Mouse (Mus musculus): ENCODE results near the gene Lcn2. TPM values are rescaled to one million over a fixed set of nuclear protein-coding genes. Genes with fewer than 3 reads are reported as not detected.

Gene Lcn2
- polyA plus RNA-seq, 1 experiment from 2014 or later: 1.2 TPM

GRCm38 (mm10) chr2:32408429-32409424, 20.7 kb upstream of the Lcn2 start:
- H3K27ac ChIP-seq: no peak overlapping the region
- H3K9ac ChIP-seq: no peak overlapping the region
- 68% methylated on average over 25 of the region's 25 CpGs for WGBS
- H3K4me2 ChIP-seq (replicated peaks): no peak overlapping the region
- H3K4me3 ChIP-seq: no peak overlapping the region
- H3K9me3 ChIP-seq (replicated peaks): no peaks in the 10 kb centered on the region
- no peaks in the 10 kb centered on the region for H3K27me3 ChIP-seq
- H3K4me1 ChIP-seq: no peaks in the 10 kb centered on the region
- no peak for ATAC-seq (ENCODE audit: low FRiP score)
- H3K36me3 ChIP-seq: 0 out of 2 replicates have a peak, but pooled peaks cover 2% of the 10 kb centered on the region

GRCm38 (mm10) chr2:32407144-32407824, 19.2 kb upstream of the Lcn2 start:
- Histone ChIP-seq H3K4me1 (no peaks in the 10 kb centered on the region), H3K4me3 (no peak overlapping the region), H3K9me3 (replicated peaks) (no peaks in the 10 kb centered on the region), H3K36me3 (peaks cover 6% of the 10 kb centered on the region), H3K27me3 (no peaks in the 10 kb centered on the region), H3K4me2 (replicated peaks) (no peak overlapping the region), H3K27ac (no peak overlapping the region), H3K9ac (no peak overlapping the region)
- 85% methylated on average over 7 of the region's 7 CpGs for WGBS
- ATAC-seq (ENCODE audit: low FRiP score): no peak

GRCm38 (mm10) chr2:32404663-32405062, 16.6 kb upstream of the Lcn2 start:
- no peak overlapping the region for H3K27ac ChIP-seq
- H3K9ac ChIP-seq: no peak overlapping the region
- 0 out of 2 replicates have a peak, but pooled peaks have one; percentile 30 for ATAC-seq (ENCODE audit: low FRiP score)
- H3K4me1 ChIP-seq: no peaks in the 10 kb centered on the region
- no peaks in the 10 kb centered on the region for H3K9me3 ChIP-seq (replicated peaks)
- H3K36me3 ChIP-seq: peaks cover 31% of the 10 kb centered on the region
- 18% methylated on average over 2 of the region's 2 CpGs for WGBS
- H3K27me3 ChIP-seq: no peaks in the 10 kb centered on the region
- no peak overlapping the region for H3K4me3 ChIP-seq
- H3K4me2 ChIP-seq (replicated peaks): no peak overlapping the region

- peak overlapping the region; percentile 89; the same call in 1 of the 2 replicates for H3K27ac ChIP-seq
- H3K27me3 ChIP-seq: no peaks in the 10 kb centered on the region
- WGBS: 2% methylated on average over 15 of the region's 15 CpGs
- H3K9ac ChIP-seq: peak overlapping the region; percentile 76
- H3K36me3 ChIP-seq: peaks cover 18% of the 10 kb centered on the region
- no peaks in the 10 kb centered on the region for H3K9me3 ChIP-seq (replicated peaks)
- no peak for ATAC-seq (ENCODE audit: low FRiP score)
- H3K4me3 ChIP-seq: peak overlapping the region; percentile 67
- peaks cover 16% of the 10 kb centered on the region for H3K4me1 ChIP-seq
- H3K4me2 ChIP-seq (replicated peaks): peak overlapping the region; percentile 83
These were observed 8.6 kb upstream of the Lcn2 start for GRCm38 (mm10) chr2:32396695-32397094.

- H3K4me3 ChIP-seq: peak overlapping the region; percentile 67
- H3K27me3 ChIP-seq: no peaks in the 10 kb centered on the region
- ATAC-seq (ENCODE audit: low FRiP score): peak; percentile 97
- H3K9ac ChIP-seq: peak overlapping the region; percentile 76
- H3K9me3 ChIP-seq (replicated peaks): no peaks in the 10 kb centered on the region
- under 1% methylated on average over 55 of the region's 59 CpGs for WGBS
- H3K36me3 ChIP-seq: peaks cover 12% of the 10 kb centered on the region
- H3K27ac ChIP-seq: peak overlapping the region; percentile 89
- H3K4me1 ChIP-seq: peaks cover 16% of the 10 kb centered on the region
- H3K4me2 ChIP-seq (replicated peaks): peak overlapping the region; percentile 83
These were observed 8.0 kb upstream of the Lcn2 start for GRCm38 (mm10) chr2:32395946-32396621.

GRCm38 (mm10) chr2:32395484-32395945, 7.5 kb upstream of the Lcn2 start, which contains the start of gene Ptges2:
Gene Ptges2 (plus strand): TSS chr2:32395896.
- peaks cover 7% of the 10 kb centered on the region; the same call in 1 of the 2 replicates for H3K36me3 ChIP-seq
- H3K9ac ChIP-seq: peak within 1 kb of the TSS; percentile 76
- peak within 1 kb of the TSS; percentile 89 for H3K27ac ChIP-seq
- H3K4me3 ChIP-seq: peak within 1 kb of the TSS; percentile 67
- peak within 1 kb of the TSS; percentile 83 for H3K4me2 ChIP-seq (replicated peaks)
- under 1% methylated on average over 31 of the region's 31 CpGs for WGBS
- H3K27me3 ChIP-seq: no peaks in the 10 kb centered on the region
- H3K4me1 ChIP-seq: peaks cover 16% of the 10 kb centered on the region
- peak; percentile 91 for ATAC-seq (ENCODE audit: low FRiP score)
- no peaks in the 10 kb centered on the region for H3K9me3 ChIP-seq (replicated peaks)

- Histone ChIP-seq H3K27me3 (no peaks in the 10 kb centered on the region), H3K9ac (peak overlapping the region; percentile 76), H3K4me1 (peaks cover 16% of the 10 kb centered on the region), H3K9me3 (replicated peaks) (no peaks in the 10 kb centered on the region), H3K36me3 (peaks cover 3% of the 10 kb centered on the region; the same call in 1 of the 2 replicates), H3K27ac (peak overlapping the region; percentile 89), H3K4me2 (replicated peaks) (peak overlapping the region; percentile 83), H3K4me3 (peak overlapping the region; percentile 67)
- WGBS: 3% methylated on average over 8 of the region's 8 CpGs
- no peak for ATAC-seq (ENCODE audit: low FRiP score)
These were observed 6.9 kb upstream of the Lcn2 start for GRCm38 (mm10) chr2:32394973-32395372.

- Histone ChIP-seq H3K36me3 (no peaks in the 10 kb centered on the region), H3K4me2 (replicated peaks) (no peak overlapping the region), H3K9me3 (replicated peaks) (no peaks in the 10 kb centered on the region), H3K27ac (no peak overlapping the region), H3K27me3 (no peaks in the 10 kb centered on the region), H3K4me1 (peaks cover 8% of the 10 kb centered on the region), H3K4me3 (no peak overlapping the region), H3K9ac (no peak overlapping the region)
- WGBS: 82% methylated on average over 5 of the region's 5 CpGs
- no peak for ATAC-seq (ENCODE audit: low FRiP score)
These were observed 4.0 kb upstream of the Lcn2 start for GRCm38 (mm10) chr2:32392063-32392462.

GRCm38 (mm10) chr2:32390871-32391270, 2.8 kb upstream of the Lcn2 start:
- H3K4me2 ChIP-seq (replicated peaks): no peak overlapping the region
- no peaks in the 10 kb centered on the region for H3K9me3 ChIP-seq (replicated peaks)
- H3K27me3 ChIP-seq: no peaks in the 10 kb centered on the region
- no peak for ATAC-seq (ENCODE audit: low FRiP score)
- 81% methylated on average over 8 of the region's 8 CpGs for WGBS
- no peak overlapping the region for H3K4me3 ChIP-seq
- 0 out of 2 replicates have a peak overlapping the region, but pooled peaks have one; percentile 18 for H3K9ac ChIP-seq
- no peak overlapping the region for H3K27ac ChIP-seq
- H3K36me3 ChIP-seq: no peaks in the 10 kb centered on the region
- H3K4me1 ChIP-seq: peaks cover 4% of the 10 kb centered on the region

GRCm38 (mm10) chr2:32389157-32389556, 1.1 kb upstream of the Lcn2 start:
- no peak overlapping the region for H3K4me2 ChIP-seq (replicated peaks)

GRCm38 (mm10) chr2:32382689-32383088, 5.4 kb downstream of the Lcn2 start:
- no peaks in the 10 kb centered on the region for H3K9me3 ChIP-seq (replicated peaks)
- peaks cover 12% of the 10 kb centered on the region for H3K4me1 ChIP-seq
- WGBS: 77% methylated on average over 2 of the region's 2 CpGs
- no peak overlapping the region for H3K9ac ChIP-seq
- no peak for ATAC-seq (ENCODE audit: low FRiP score)
- H3K27me3 ChIP-seq: peaks cover 25% of the 10 kb centered on the region; the same call in 1 of the 2 replicates
- H3K27ac ChIP-seq: no peak overlapping the region
- H3K4me2 ChIP-seq (replicated peaks): no peak overlapping the region
- no peak overlapping the region for H3K4me3 ChIP-seq
- peaks cover 22% of the 10 kb centered on the region for H3K36me3 ChIP-seq

More at GRCm38 (mm10) chr2:32389157-32389556, 1.1 kb upstream of the Lcn2 start:
- H3K27me3 ChIP-seq: no peaks in the 10 kb centered on the region
- 79% methylated on average over 2 of the region's 2 CpGs for WGBS
- H3K4me3 ChIP-seq: no peak overlapping the region
- no peak for ATAC-seq (ENCODE audit: low FRiP score)
- no peaks in the 10 kb centered on the region for H3K4me1 ChIP-seq
- H3K9me3 ChIP-seq (replicated peaks): no peaks in the 10 kb centered on the region
- no peaks in the 10 kb centered on the region for H3K36me3 ChIP-seq
- H3K9ac ChIP-seq: no peak overlapping the region
- no peak overlapping the region for H3K27ac ChIP-seq

All from hindbrain, embryonic 12.5 days (tissue).